Mouse (Mus musculus) G1E (cell line): ENCODE data around the gene Gm29735.

Source experiments
- CTCF ChIP-seq: IDR thresholded peaks from 2 replicates; pipeline ENCODE4 v1.5.1; 2012; ENCODE audit warnings: low read depth, low read length, inconsistent platforms, mixed read lengths
- GATA1 ChIP-seq: IDR thresholded peaks from 2 replicates; pipeline ENCODE4 v1.6.1; 2012; ENCODE audit warnings: borderline replicate concordance, low read length, inconsistent platforms, mixed read lengths
- POLR2AphosphoS5 ChIP-seq: IDR thresholded peaks from 2 replicates; pipeline ENCODE4 v1.6.1; 2012; ENCODE audit warnings: low read depth, low read length, inconsistent platforms; ENCODE audit not compliant: insufficient replicate concordance
- TAL1 ChIP-seq: conservative IDR thresholded peaks from 2 replicates; pipeline ENCODE4 v1.6.1; 2012; ENCODE audit warnings: low read depth, low read length, inconsistent platforms, mixed read lengths

GRCm38 (mm10) chr7:142145413-142145940, 11.4 kb downstream of the Gm29735 start:
- no peak for TF ChIP-seq CTCF
- TF ChIP-seq GATA1: no peak
- no peak for TF ChIP-seq TAL1
- no peak for TF ChIP-seq POLR2AphosphoS5
